Mouse (Mus musculus) lung, adult 10 weeks (tissue): ENCODE measurements around the gene Btbd19. TPM values are rescaled to one million over a fixed set of nuclear protein-coding genes. Genes with fewer than 3 reads are reported as not detected.

Source experiments
- polyA plus RNA-seq: library from polyadenylated mRNA; stranded (reverse); fragments of 350-450 nt; fragmentation: Illumina TruSeq; extraction: RNeasy Lipid Tissue Mini Kit (QIAGEN cat#74804); gene quantifications from one replicate; pipeline ENCODE4 v1.2.3, GENCODE M21; 2014; ENCODE audit warnings: low read depth, low replicate concordance; ENCODE audit not compliant: insufficient read depth

Btbd19 gene
- polyA plus RNA-seq: 3.3 TPM

GRCm38 (mm10) chr4:117125348-117125909 is at the start of gene Btbd19:
Btbd19 (minus strand) TSS chr4:117125725.

GRCm38 (mm10) chr4:117155792-117156355 is 30.3 kb upstream of the Btbd19 start, which contains the start of gene Rps8:
Rps8 (minus strand) TSS chr4:117156243.

GRCm38 (mm10) chr4:117133817-117134600 is 8.5 kb upstream of the Btbd19 start, which contains the start of gene Plk3:
Plk3 (minus strand) TSS chr4:117133963.

DNA sequence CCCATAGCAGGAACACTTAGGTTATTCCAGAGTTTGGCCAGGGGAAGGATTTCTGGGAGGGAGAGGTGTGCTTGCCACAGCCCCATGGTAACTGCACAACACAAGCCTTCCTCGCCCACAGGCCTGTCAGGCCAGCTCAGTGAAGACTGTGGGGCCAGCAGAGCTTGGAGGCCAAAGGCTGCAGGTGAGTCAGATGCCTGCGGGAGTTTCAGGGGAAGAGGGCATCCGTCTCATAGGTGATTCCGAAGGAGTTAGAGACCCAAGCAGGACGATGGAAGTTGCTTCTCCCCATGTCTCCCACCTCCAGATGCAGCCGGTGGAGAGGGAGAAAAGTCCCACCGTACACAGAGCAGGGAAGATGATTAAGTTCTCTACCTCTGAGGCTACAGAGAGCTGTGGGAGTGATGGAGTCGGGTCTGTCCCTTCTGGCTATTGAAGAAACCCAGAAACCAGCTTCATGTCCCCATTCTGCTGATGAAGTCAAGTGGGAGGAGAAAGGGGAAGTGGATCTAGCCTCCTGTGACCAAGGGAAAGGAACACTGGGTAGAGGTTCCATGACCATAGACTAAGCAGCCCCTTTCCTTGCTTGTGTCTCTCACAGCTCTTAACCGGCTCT is 1.3 kb upstream of the Btbd19 start, which contains the start of gene Tctex1d4:
Gene Tctex1d4 (plus strand): TSS at position 120 of the 616 bp plus-strand sequence.

DNA sequence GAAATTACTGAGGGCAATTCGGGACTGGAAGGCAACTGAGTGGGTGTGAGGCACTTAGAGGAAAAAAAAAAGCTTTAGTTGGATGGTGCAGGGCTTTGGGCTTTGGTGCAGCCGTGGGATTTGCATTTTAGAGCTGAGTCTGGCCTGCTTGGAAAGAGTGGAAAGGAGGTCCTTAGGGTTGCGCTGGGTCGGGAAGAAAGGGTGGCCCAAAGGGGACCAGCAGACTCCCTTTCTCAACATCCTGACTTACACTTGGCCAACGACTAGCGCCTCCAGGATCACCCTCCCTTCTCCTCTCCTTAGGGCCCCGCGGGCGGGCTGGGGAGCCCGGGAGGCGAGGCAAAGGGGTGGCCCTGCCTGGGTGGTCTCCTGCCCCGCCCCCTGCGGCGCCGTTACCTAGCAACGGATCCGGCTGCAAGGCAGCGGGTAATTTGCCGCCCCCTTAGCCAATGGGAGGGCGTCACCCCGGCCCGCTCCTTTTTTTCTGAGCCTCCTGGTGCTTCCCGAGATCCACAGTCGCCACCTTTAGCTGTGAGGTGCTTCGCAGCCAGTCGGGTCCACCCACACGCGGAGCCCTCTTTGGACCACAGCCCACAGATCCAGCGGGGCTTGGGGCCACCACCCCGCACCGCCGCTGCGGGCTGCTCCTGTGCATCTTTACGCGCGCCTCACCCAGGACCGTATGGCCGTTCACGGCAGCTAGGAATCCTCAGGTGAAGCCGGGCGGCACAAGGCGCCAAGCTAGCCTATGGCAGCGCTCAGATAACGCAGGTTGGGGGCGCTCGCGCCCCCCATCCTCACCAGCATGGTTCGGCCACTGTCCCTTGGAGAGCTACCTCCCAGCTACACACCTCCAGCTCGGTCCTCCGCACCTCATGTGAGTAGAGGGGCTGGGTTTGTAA is 29.7 kb downstream of the Btbd19 start, which contains the start of gene Ptch2:
Gene Ptch2 (plus strand): TSS at position 525 of the 902 bp plus-strand sequence.

Other genes starting within 250 kb of the Btbd19 start
- 0.73 TPM for gene Zswim5, start 248.3 kb downstream of the Btbd19 start, polyA plus RNA-seq
- gene Urod, start 131.3 kb downstream of the Btbd19 start, polyA plus RNA-seq: 56.2 TPM
- gene Hectd3, start 130.4 kb downstream of the Btbd19 start, polyA plus RNA-seq: 11.0 TPM
- gene Eif2b3, start 106.3 kb downstream of the Btbd19 start, polyA plus RNA-seq: 11.9 TPM
- 0.66 TPM for gene Ptch2, start 29.6 kb downstream of the Btbd19 start, polyA plus RNA-seq
- 36.5 TPM for gene Tctex1d4, start 1.1 kb upstream of the Btbd19 start, polyA plus RNA-seq
- 4.8 TPM for gene Plk3, start 8.2 kb upstream of the Btbd19 start, polyA plus RNA-seq
- 1,631 TPM for gene Rps8, start 30.5 kb upstream of the Btbd19 start, polyA plus RNA-seq
- gene Kif2c, start 56.9 kb upstream of the Btbd19 start, polyA plus RNA-seq: 0.31 TPM
- 8.9 TPM for gene Tmem53, start 126.2 kb upstream of the Btbd19 start, polyA plus RNA-seq
- gene Armh1, start 126.4 kb upstream of the Btbd19 start, polyA plus RNA-seq: 3.1 TPM